Mouse (Mus musculus): Measurements from ENCODE around the gene Cfap299. TPM values are rescaled to one million over a fixed set of nuclear protein-coding genes. Genes with fewer than 3 reads are reported as not detected.

Gene Cfap299
- total RNA-seq, 2 experiments from 2014 or later: not detected

- no peak for DNase-seq
- intact Hi-C loops (cut with DNase I): no loop called here
Observed at GRCm38 (mm10) chr5:98580811-98581210, 251.7 kb downstream of the Cfap299 start.

- DNase-seq: no peak
- intact Hi-C loops (cut with DNase I): no loop called here
Observed at GRCm38 (mm10) chr5:98582051-98582450, 252.9 kb downstream of the Cfap299 start.

GRCm38 (mm10) chr5:98585915-98586314 lies 256.8 kb downstream of the Cfap299 start:
- intact Hi-C loops (cut with DNase I): no loop called here
- no peak for DNase-seq

GRCm38 (mm10) chr5:98613511-98613910 lies 284.4 kb downstream of the Cfap299 start:
- DNase-seq: no peak
- intact Hi-C loops (cut with DNase I): no loop called here

GRCm38 (mm10) chr5:98616902-98617301 lies 287.8 kb downstream of the Cfap299 start:
- DNase-seq: no peak
- intact Hi-C loops (cut with DNase I): no loop called here

GRCm38 (mm10) chr5:98617416-98617815 lies 288.3 kb downstream of the Cfap299 start:
- intact Hi-C loops (cut with DNase I): no loop called here

GRCm38 (mm10) chr5:98650345-98650744 lies 321.2 kb downstream of the Cfap299 start:
- intact Hi-C loops (cut with DNase I): no loop called here
- no peak for DNase-seq

More at GRCm38 (mm10) chr5:98617416-98617815, 288.3 kb downstream of the Cfap299 start:
- DNase-seq: no peak

GRCm38 (mm10) chr5:98651049-98651448 lies 321.9 kb downstream of the Cfap299 start:
- no peak for DNase-seq
- intact Hi-C loops (cut with DNase I): no loop called here

- intact Hi-C loops (cut with DNase I): no loop called here
- no peak for DNase-seq
Observed at GRCm38 (mm10) chr5:98688254-98688653, 359.1 kb downstream of the Cfap299 start.

GRCm38 (mm10) chr5:98692070-98692469 lies 363.0 kb downstream of the Cfap299 start:
- DNase-seq: no peak
- intact Hi-C loops (cut with DNase I): no loop called here

- intact Hi-C loops (cut with DNase I): no loop called here
- DNase-seq: no peak
Observed at GRCm38 (mm10) chr5:98696336-98696735, 367.2 kb downstream of the Cfap299 start.

- intact Hi-C loops (cut with DNase I): no loop called here
- no peak for DNase-seq
Observed at GRCm38 (mm10) chr5:98703963-98704362, 374.9 kb downstream of the Cfap299 start.

GRCm38 (mm10) chr5:98706597-98706996 lies 377.5 kb downstream of the Cfap299 start:
- DNase-seq: no peak
- intact Hi-C loops (cut with DNase I): no loop called here

GRCm38 (mm10) chr5:98715392-98715791 lies 386.3 kb downstream of the Cfap299 start:
- intact Hi-C loops (cut with DNase I): no loop called here
- no peak for DNase-seq

- intact Hi-C loops (cut with DNase I): no loop called here
- DNase-seq: no peak
Observed at GRCm38 (mm10) chr5:98732157-98733009, 403.3 kb downstream of the Cfap299 start.

GRCm38 (mm10) chr5:98733010-98733399 lies 403.9 kb downstream of the Cfap299 start:
- DNase-seq: no peak
- intact Hi-C loops (cut with DNase I): no loop called here

- intact Hi-C loops (cut with DNase I): no loop called here
- no peak for DNase-seq
Observed at GRCm38 (mm10) chr5:98761858-98762652, 433.0 kb downstream of the Cfap299 start.

- DNase-seq: no peak
- intact Hi-C loops (cut with DNase I): no loop called here
Observed at GRCm38 (mm10) chr5:98778588-98778987, 449.5 kb downstream of the Cfap299 start.

- no peak for DNase-seq
- intact Hi-C loops (cut with DNase I): no loop called here
Observed at GRCm38 (mm10) chr5:98782066-98782465, 453.0 kb downstream of the Cfap299 start.

GRCm38 (mm10) chr5:98787735-98788134 lies 458.6 kb downstream of the Cfap299 start:
- intact Hi-C loops (cut with DNase I): no loop called here

GRCm38 (mm10) chr5:98788568-98788967 lies 459.5 kb downstream of the Cfap299 start:
- no peak for DNase-seq
- intact Hi-C loops (cut with DNase I): no loop called here

More at GRCm38 (mm10) chr5:98787735-98788134, 458.6 kb downstream of the Cfap299 start:
- DNase-seq: no peak
